Mouse (Mus musculus) stomach, postnatal 0 days (tissue): Measurements from ENCODE around the gene Hist1h2ae. TPM values are rescaled to one million over a fixed set of nuclear protein-coding genes. Genes with fewer than 3 reads are reported as not detected.

Experiments used
- ATAC-seq: fragments of 200-750 bp; cut with Nextera tagmentation; 2 replicates; pipeline ENCODE4 v1.8.0; 2017; ENCODE audit not compliant: low FRiP score, low TSS enrichment
- DNase-seq: peaks from one replicate; pipeline ENCODE4 v3.0.0-alpha.2; 2016; ENCODE audit warnings: low spot score
- H3K27ac ChIP-seq: fragments of 300-500 bp; sonication (generic); replicated peaks from 2 replicates; pipeline ENCODE4 v1.5.1; 2014; ENCODE audit warnings: mild to moderate bottlenecking, control low read depth
- H3K27me3 ChIP-seq: fragments of 300-500 bp; sonication (generic); 2 replicates; pipeline ENCODE4 v1.6.1; 2014; ENCODE audit warnings: low read length; ENCODE audit not compliant: control insufficient read depth, insufficient read depth
- H3K36me3 ChIP-seq: fragments of 300-500 bp; sonication (generic); 2 replicates; pipeline ENCODE4 v1.6.1; 2014; ENCODE audit warnings: low read length, mixed read lengths; ENCODE audit not compliant: control insufficient read depth, insufficient read depth
- H3K4me1 ChIP-seq: fragments of 300-500 bp; sonication (generic); replicated peaks from 2 replicates; pipeline ENCODE4 v1.6.1; 2014; ENCODE audit warnings: antibody characterized with exemption; ENCODE audit not compliant: control insufficient read depth, insufficient read depth
- H3K4me2 ChIP-seq: fragments of 300-500 bp; sonication (generic); replicated peaks from 2 replicates; pipeline ENCODE4 v1.6.1; 2014; ENCODE audit warnings: low read depth, mild to moderate bottlenecking, control low read depth, moderate library complexity
- H3K4me3 ChIP-seq: fragments of 300-500 bp; sonication (generic); 2 replicates; pipeline ENCODE4 v1.5.1; 2014; ENCODE audit warnings: low read depth, low read length, control low read depth
- H3K9ac ChIP-seq: fragments of 300-500 bp; sonication (generic); 2 replicates; pipeline ENCODE4 v1.6.1; 2014; ENCODE audit warnings: mild to moderate bottlenecking, low read length, control low read depth, mixed read lengths
- H3K9me3 ChIP-seq: fragments of 300-500 bp; sonication (generic); 2 replicates; pipeline ENCODE4 v1.6.1; 2016; ENCODE audit warnings: low read length; ENCODE audit not compliant: control insufficient read depth
- CTCF ChIP-seq: IDR thresholded peaks from 2 replicates; pipeline ENCODE4 v1.5.1; 2016; ENCODE audit warnings: antibody characterized with exemption, low read depth, mild to moderate bottlenecking, moderate library complexity
- EP300 ChIP-seq: optimal IDR thresholded peaks from 2 replicates; pipeline ENCODE3; 2016; ENCODE audit warnings: antibody characterized with exemption
- WGBS: fragments of 180-500 bp; shearing (Covaris S2); extraction: QIAGEN DNeasy Blood & Tissue Kit; methylation state at CpG from one replicate; pipeline ENCODE4 v1.1.7; 2014; 5-methylcytosine and 5-hydroxymethylcytosine counted together
- polyA plus RNA-seq: library from polyadenylated mRNA; unstranded; fragments of >200 nt; fragmentation: Nextera tagmentation; extraction: Ambion mirVana; gene quantifications from 2 replicates; pipeline ENCODE4 v1.2.1, GENCODE M21; 2015

Gene Hist1h2ae
- polyA plus RNA-seq, 1 experiment from 2014 or later = 29.5 TPM

DNA sequence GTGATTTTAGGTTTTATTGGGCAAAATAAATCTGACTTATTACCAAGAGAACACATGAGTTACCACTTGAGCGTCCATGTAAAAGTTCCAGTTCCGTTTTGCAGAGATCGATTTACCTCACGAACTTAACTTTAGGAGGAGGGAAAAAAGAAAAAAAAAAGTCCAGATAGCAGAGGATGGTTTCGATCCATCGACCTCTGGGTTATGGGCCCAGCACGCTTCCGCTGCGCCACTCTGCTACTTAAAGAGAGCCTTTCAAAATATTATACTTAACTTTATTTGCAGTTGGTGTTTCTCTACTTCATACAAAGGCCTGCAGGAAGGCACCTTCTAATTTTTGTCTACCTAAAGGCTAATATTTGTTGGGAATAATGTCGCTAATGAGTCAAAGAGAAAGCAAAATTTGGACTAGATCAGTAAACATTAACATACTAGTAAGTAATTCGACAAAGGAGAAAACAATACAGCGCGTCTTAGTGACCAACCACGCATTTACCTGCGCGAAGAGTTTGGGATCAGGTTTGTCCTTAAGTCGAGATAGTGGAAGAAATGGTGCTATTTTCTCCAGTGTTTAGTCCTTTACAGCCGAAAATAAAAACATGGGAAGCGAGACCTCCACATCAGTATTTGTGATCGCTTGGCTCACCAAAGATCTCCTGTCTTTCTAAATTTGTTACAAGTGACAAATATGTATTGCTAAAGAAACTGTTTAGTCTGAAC lies 40.7 kb downstream of the Hist1h2ae start:
- DNase-seq = peak; percentile 72
- Histone ChIP-seq H3K9me3 (no peaks in the 10 kb centered on the region), H3K9ac (peak overlapping the region; percentile 78), H3K4me1 (no peaks in the 10 kb centered on the region), H3K27me3 (no peaks in the 10 kb centered on the region), H3K4me3 (peak overlapping the region; percentile 60), H3K4me2 (peak overlapping the region; percentile 73), H3K27ac (peak overlapping the region; percentile 98), H3K36me3 (no peaks in the 10 kb centered on the region)
- no peak for TF ChIP-seq CTCF
- TF ChIP-seq EP300 = no peak
- peak; percentile 39; the same call in 1 of the 2 replicates for ATAC-seq
- WGBS = under 1% methylated on average over 20 of the region's 20 CpGs

DNA sequence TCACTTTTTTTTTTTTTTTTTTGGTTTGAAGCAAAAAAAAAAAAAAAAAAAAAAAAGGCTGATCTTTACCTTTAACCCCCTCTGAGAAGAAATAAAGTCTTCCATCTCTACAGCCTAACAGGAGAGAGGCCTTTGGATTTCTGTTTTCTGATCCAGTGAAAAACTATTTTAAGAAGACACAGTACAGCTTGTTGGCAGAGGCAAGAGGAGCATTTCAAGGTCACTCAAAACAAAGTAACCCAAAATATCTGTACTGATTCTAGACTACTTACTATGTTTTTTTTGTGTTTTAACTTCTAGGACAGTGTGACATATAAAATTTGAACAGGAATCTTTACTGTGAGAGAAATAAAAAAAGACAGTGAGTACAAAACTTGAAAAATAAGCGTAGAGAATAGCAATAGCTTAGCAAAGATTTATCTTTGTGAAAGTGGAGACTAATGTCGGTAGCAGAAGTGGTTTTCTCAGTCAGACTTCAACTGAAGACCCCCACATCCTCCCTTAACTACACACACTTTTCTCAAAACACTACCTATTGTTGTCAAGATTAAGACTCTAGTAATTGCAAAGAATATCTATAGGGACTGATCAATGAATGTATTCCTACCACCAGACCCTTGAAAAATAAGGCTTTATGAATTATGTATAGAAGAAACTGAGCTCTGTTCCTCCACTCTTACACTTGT lies 41.4 kb downstream of the Hist1h2ae start:
- ATAC-seq (no peak), DNase-seq (no peak)
- Histone ChIP-seq H3K4me2 (peak overlapping the region; percentile 73), H3K36me3 (no peaks in the 10 kb centered on the region), H3K9ac (peak overlapping the region; percentile 78), H3K4me1 (no peaks in the 10 kb centered on the region), H3K27me3 (no peaks in the 10 kb centered on the region), H3K4me3 (peak overlapping the region; percentile 60), H3K9me3 (no peaks in the 10 kb centered on the region), H3K27ac (peak overlapping the region; percentile 98)
- TF ChIP-seq EP300 = no peak
- TF ChIP-seq CTCF = no peak
- WGBS = 4% methylated on average over 2 of the region's 2 CpGs

DNA sequence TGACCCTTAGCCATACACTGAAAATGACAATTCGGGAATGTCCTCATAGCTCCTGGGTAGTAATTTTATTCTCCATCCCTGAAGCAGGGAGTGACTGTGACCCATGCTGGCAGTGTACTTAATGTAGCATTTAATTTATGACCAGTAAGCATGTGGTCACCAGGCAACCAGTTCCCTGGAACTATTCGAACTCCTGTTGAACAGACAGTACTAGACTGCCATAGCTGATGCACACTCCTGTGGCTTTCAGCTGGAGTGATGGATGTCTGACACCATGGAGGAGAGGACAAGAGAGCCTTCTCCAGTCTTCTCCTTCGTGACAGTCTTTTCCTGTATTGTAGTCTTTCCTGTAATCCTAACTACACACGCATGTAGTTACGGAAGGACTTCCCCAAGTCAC lies 42.0 kb downstream of the Hist1h2ae start:
- H3K27me3 ChIP-seq = no peaks in the 10 kb centered on the region
- TF ChIP-seq EP300 (no peak), CTCF (no peak)
- no peak overlapping the region for H3K9ac ChIP-seq
- no peak overlapping the region for H3K4me2 ChIP-seq
- no peaks in the 10 kb centered on the region for H3K36me3 ChIP-seq
- 70% methylated on average over 5 of the region's 5 CpGs for WGBS
- no peak overlapping the region for H3K4me3 ChIP-seq
- ATAC-seq = no peak
- H3K27ac ChIP-seq = no peak overlapping the region
- no peaks in the 10 kb centered on the region for H3K4me1 ChIP-seq
- no peak for DNase-seq
- no peaks in the 10 kb centered on the region for H3K9me3 ChIP-seq

DNA sequence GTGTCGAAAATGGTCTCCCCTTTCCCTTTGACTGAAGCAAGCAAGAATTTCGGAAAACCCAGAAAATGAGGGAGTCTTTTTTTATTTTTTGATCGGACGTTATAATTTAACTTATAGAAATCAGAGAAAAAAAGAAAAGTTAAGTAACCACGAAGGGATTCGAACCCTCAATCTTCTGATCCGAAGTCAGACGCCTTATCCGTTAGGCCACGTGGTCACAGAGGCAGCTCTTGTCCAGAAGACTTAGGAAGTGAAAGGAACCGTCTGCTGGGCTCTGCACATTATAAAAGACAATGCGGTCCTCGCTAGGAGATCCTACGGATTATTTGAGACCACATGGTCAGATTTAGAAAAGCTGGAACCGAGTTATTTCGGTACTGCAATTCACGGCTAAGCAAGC lies 44.7 kb downstream of the Hist1h2ae start:
- ATAC-seq (peak; percentile 40), DNase-seq (peak; percentile 89)
- 0 out of 2 replicates have a peak overlapping the region, but pooled peaks have one; percentile 39 for H3K9ac ChIP-seq
- H3K9me3 ChIP-seq = no peaks in the 10 kb centered on the region
- WGBS = under 1% methylated on average over 17 of the region's 17 CpGs
- H3K4me3 ChIP-seq = peak overlapping the region; percentile 39
- H3K27ac ChIP-seq = no peak overlapping the region
- H3K4me1 ChIP-seq = no peaks in the 10 kb centered on the region
- H3K36me3 ChIP-seq = no peaks in the 10 kb centered on the region
- peak overlapping the region; percentile 51 for H3K4me2 ChIP-seq
- H3K27me3 ChIP-seq = no peaks in the 10 kb centered on the region
- TF ChIP-seq EP300 (no peak), CTCF (no peak)

DNA sequence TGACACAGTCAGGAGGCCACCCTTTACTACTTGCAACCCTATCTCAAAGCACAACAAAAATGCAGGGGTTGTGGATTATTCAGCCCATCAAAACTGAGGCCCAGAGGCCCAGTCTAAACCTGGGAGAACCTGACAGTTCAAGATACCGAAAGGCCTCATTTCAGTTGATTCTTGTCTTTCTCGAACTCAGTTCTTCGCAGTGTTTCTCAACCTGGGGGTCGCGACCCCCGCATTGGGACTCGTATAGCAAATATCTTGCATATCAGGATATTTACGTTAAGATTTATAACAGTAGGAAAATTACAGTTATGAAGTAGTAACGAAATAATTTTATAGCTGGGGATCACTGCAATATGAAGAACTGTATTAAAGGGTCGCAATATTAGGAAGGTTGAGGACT lies 45.1 kb downstream of the Hist1h2ae start:
- Histone ChIP-seq H3K27me3 (no peaks in the 10 kb centered on the region), H3K9me3 (no peaks in the 10 kb centered on the region), H3K27ac (no peak overlapping the region), H3K4me1 (no peaks in the 10 kb centered on the region), H3K9ac (no peak overlapping the region), H3K4me3 (peak overlapping the region; percentile 39), H3K4me2 (peak overlapping the region; percentile 51), H3K36me3 (no peaks in the 10 kb centered on the region)
- 5% methylated on average over 10 of the region's 10 CpGs for WGBS
- no peak for TF ChIP-seq CTCF
- no peak for TF ChIP-seq EP300
- no peak for DNase-seq
- no peak for ATAC-seq

DNA sequence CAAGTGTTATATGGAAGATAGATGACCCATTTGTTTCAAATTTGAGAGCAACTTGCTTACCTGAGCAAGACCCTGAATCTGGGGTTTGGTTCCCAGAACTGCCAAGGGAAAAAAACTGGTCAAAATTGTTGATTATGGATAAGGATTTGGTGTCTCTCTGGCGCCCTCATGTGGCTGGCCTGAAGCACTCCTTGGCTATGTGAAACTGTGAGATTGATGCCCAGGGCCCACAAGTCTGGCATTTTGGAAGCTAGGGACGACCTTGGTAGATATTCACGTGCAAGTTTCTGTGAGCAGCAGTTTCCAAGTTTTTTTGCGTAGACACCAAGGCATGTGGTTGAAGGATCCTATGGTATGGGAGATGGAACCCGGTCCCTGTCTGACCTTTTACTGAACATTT lies 46.4 kb downstream of the Hist1h2ae start:
- H3K27ac ChIP-seq = no peak overlapping the region
- H3K4me1 ChIP-seq = no peaks in the 10 kb centered on the region
- 12% methylated on average over 5 of the region's 5 CpGs for WGBS
- no peak overlapping the region for H3K4me3 ChIP-seq
- no peaks in the 10 kb centered on the region for H3K36me3 ChIP-seq
- DNase-seq = peak; percentile 88
- ATAC-seq = peak; percentile 51; the same call in 1 of the 2 replicates
- no peak for TF ChIP-seq EP300
- TF ChIP-seq CTCF = peak; percentile 92
- H3K9ac ChIP-seq = no peak overlapping the region
- no peaks in the 10 kb centered on the region for H3K9me3 ChIP-seq
- no peaks in the 10 kb centered on the region for H3K27me3 ChIP-seq
- no peak overlapping the region for H3K4me2 ChIP-seq
